Mouse (Mus musculus) heart, postnatal 10 days (tissue): ENCODE measurements around the gene Eif4b. TPM values are rescaled to one million over a fixed set of nuclear protein-coding genes. Genes with fewer than 3 reads are reported as not detected.

Source experiments
- DNase-seq, 2 experiments: peaks; one replicate each; pipeline ENCODE4 v3.0.0; 2021
- intact Hi-C: fragments of 180-260 bp; cut with DNase I; formaldehyde crosslinking; loops from one replicate; pipeline ENCODE4 v1.15.1; 2025
- total RNA-seq, 2 experiments: library from RNA; stranded (reverse); gene quantifications; 2 replicates each; pipeline ENCODE4 v1.2.3; 2021

Eif4b gene
- total RNA-seq, 2 experiments from 2014 or later, result 149 to 154 TPM

GRCm38 (mm10) chr15:102100161-102100981, 26.8 kb downstream of the Eif4b start, which contains the start of gene Tns2:
Gene Tns2 (plus strand): TSS chr15:102100413.
- peak; percentile 87 to 88 for DNase-seq

GRCm38 (mm10) chr15:102100996-102101671, 27.6 kb downstream of the Eif4b start:
- DNase-seq, result no peak
- intact Hi-C loops, result no loop called here

More at GRCm38 (mm10) chr15:102100161-102100981, 26.8 kb downstream of the Eif4b start, which contains the start of gene Tns2:
- intact Hi-C loops, result no loop called here

- peak; percentile 87 to 88 for DNase-seq
- intact Hi-C loops, result no loop called here
Observed at GRCm38 (mm10) chr15:102101672-102102541, 28.3 kb downstream of the Eif4b start.

GRCm38 (mm10) chr15:102102548-102103121, 29.1 kb downstream of the Eif4b start:
- intact Hi-C loops, result no loop called here
- peak; percentile 84 to 85 for DNase-seq

- DNase-seq, result peak; percentile 81 to 84
- intact Hi-C loops, result no loop called here
Observed at GRCm38 (mm10) chr15:102103371-102103946, 29.9 kb downstream of the Eif4b start.

- intact Hi-C loops, result no loop called here
- peak; percentile 93 to 94 for DNase-seq
Observed at GRCm38 (mm10) chr15:102103947-102104555, 30.5 kb downstream of the Eif4b start.

- peak; percentile 88 to 89 for DNase-seq
- intact Hi-C loops, result loop anchor here (5.0 kb wide), 1 partner anchor 42 kb away; no protein-coding TSS in a partner anchor
Observed at GRCm38 (mm10) chr15:102105360-102105759, 31.8 kb downstream of the Eif4b start.

GRCm38 (mm10) chr15:102105764-102106730, 32.5 kb downstream of the Eif4b start:
- intact Hi-C loops, result loop anchor here (5.0 kb wide), 1 partner anchor 41 kb away; no protein-coding TSS in a partner anchor
- DNase-seq, result peak; percentile 52

GRCm38 (mm10) chr15:102106754-102107456, 33.3 kb downstream of the Eif4b start:
- peak; percentile 24 to 29 for DNase-seq
- intact Hi-C loops, result loop anchor here (5.0 kb wide), 1 partner anchor 40 kb away; no protein-coding TSS in a partner anchor

- DNase-seq, result peak; percentile 72 to 84
- intact Hi-C loops, result loop anchor here (2.0 to 5.0 kb wide), 2 partner anchors 15 to 39 kb away; no protein-coding TSS in a partner anchor
Observed at GRCm38 (mm10) chr15:102107689-102108573, 34.4 kb downstream of the Eif4b start.

GRCm38 (mm10) chr15:102108651-102109525, 35.3 kb downstream of the Eif4b start:
- intact Hi-C loops, result loop anchor here (2.0 to 5.0 kb wide), 2 partner anchors 14 to 38 kb away; no protein-coding TSS in a partner anchor
- DNase-seq, result peak; percentile 88 to 91

GRCm38 (mm10) chr15:102110271-102110670, 36.7 kb downstream of the Eif4b start:
- no peak for DNase-seq
- intact Hi-C loops, result no loop called here

- DNase-seq, result peak; percentile 10 to 17
- intact Hi-C loops, result no loop called here
Observed at GRCm38 (mm10) chr15:102110701-102111494, 37.3 kb downstream of the Eif4b start.

- intact Hi-C loops, result no loop called here
- peak; percentile 17 to 26 for DNase-seq
Observed at GRCm38 (mm10) chr15:102111495-102111829, 37.9 kb downstream of the Eif4b start.

GRCm38 (mm10) chr15:102112181-102112580, 38.6 kb downstream of the Eif4b start:
- intact Hi-C loops, result no loop called here
- peak in 1 of 2 experiments; percentile 7 for DNase-seq
